Mouse (Mus musculus) gastrocnemius, adult 2 months (tissue): ENCODE data around the gene Thoc2. TPM values are rescaled to one million over a fixed set of nuclear protein-coding genes. Genes with fewer than 3 reads are reported as not detected.

Source experiments
- DNase-seq: peaks from one replicate; pipeline ENCODE4 v3.0.0; 2022
- H3K27ac ChIP-seq: fragments of 200-600 bp; 2 replicates; pipeline ENCODE4 v1.8.1; 2022; ENCODE audit warnings: mild to moderate bottlenecking
- H3K4me3 ChIP-seq: fragments of 200-600 bp; 2 replicates; pipeline ENCODE4 v1.8.1; 2022; ENCODE audit warnings: mild to moderate bottlenecking, moderate library complexity
- CTCF ChIP-seq: fragments of 200-600 bp; IDR thresholded peaks from 2 replicates; pipeline ENCODE4 v1.8.1; 2022; ENCODE audit warnings: antibody characterized with exemption, mild to moderate bottlenecking, moderate library complexity
- intact Hi-C: fragments of 180-260 bp; cut with DNase I; formaldehyde crosslinking; loops from one replicate; pipeline ENCODE4 v1.15.1; 2025
- microRNA-seq: library from miRNA; unstranded; fragments of <30 nt; microRNA quantifications from one replicate; pipeline ENCODE4 v1.2.0, GENCODE M21; 2021
- total RNA-seq, 2 experiments: library from RNA; stranded (reverse); gene quantifications; 2 replicates each; pipeline ENCODE4 v1.2.3; 2021

Thoc2 gene
- total RNA-seq, 2 experiments from 2014 or later = 23.7 to 30.0 TPM

DNA sequence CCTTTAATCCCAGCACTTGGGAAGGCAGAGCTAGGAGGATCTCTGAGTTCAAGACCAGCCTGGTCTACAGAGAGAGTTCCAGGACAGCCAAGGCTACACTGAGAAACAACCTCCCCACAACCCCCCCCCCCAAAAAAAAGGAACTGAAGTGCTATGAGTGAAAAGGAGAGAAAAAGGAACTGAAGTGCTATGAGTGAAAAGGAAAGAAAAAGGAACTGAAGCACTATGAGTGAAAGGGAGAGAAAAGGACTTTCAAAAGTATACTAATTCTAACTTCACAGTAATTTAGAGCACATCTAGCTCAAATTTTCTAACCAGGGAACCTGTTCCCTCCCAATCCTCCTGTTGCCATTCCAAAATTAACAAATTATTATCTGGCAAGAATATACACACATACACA lies 114.9 kb downstream of the Thoc2 start:
- H3K27ac ChIP-seq = no peak overlapping the region
- no peak for DNase-seq
- H3K4me3 ChIP-seq = no peak overlapping the region
- no peak for TF ChIP-seq CTCF
- intact Hi-C loops = no loop called here

DNA sequence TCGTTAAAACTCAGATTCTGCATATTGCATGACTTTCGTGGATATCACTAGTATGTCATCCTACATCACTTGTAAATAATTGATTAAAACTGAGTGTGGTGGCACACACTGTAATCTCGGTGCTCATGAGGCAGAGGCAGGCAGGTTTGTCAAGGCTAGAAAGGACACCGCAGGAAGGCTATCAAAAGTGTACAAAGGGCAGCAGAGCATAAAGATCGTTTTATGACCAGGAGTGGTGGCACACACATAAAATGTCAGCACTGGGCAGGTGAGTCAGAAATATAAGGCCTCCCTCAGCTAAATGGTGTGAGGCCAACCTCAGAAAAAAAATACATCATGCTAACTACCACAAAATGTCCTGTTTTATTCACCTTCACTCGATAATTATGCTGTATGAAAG lies 127.2 kb downstream of the Thoc2 start:
- no peak for TF ChIP-seq CTCF
- intact Hi-C loops = no loop called here

More for the DNA sequence above, 127.2 kb downstream of the Thoc2 start:
- no peak for DNase-seq
- no peak overlapping the region for H3K27ac ChIP-seq
- no peak overlapping the region for H3K4me3 ChIP-seq

Small RNA genes lying within 50 kb of the gene (microRNA-seq; reads per million reads assigned to microRNA genes)
- gene Gm44490 = not detected

Other genes starting within 250 kb of the Thoc2 start
- gene Xiap, start 139.0 kb upstream of the Thoc2 start, total RNA-seq = 10 to 100 TPM; 16.2 to 18.5 TPM
- 10 to 100 TPM; 52.8 to 62.0 TPM for gene Stag2, start 228.6 kb upstream of the Thoc2 start, total RNA-seq